Mouse (Mus musculus): Measurements from ENCODE around the gene Rhof. TPM values are rescaled to one million over a fixed set of nuclear protein-coding genes. Genes with fewer than 3 reads are reported as not detected.

Gene Rhof
- polyA plus RNA-seq, 1 experiment from 2014 or later: 4.8 TPM

DNA sequence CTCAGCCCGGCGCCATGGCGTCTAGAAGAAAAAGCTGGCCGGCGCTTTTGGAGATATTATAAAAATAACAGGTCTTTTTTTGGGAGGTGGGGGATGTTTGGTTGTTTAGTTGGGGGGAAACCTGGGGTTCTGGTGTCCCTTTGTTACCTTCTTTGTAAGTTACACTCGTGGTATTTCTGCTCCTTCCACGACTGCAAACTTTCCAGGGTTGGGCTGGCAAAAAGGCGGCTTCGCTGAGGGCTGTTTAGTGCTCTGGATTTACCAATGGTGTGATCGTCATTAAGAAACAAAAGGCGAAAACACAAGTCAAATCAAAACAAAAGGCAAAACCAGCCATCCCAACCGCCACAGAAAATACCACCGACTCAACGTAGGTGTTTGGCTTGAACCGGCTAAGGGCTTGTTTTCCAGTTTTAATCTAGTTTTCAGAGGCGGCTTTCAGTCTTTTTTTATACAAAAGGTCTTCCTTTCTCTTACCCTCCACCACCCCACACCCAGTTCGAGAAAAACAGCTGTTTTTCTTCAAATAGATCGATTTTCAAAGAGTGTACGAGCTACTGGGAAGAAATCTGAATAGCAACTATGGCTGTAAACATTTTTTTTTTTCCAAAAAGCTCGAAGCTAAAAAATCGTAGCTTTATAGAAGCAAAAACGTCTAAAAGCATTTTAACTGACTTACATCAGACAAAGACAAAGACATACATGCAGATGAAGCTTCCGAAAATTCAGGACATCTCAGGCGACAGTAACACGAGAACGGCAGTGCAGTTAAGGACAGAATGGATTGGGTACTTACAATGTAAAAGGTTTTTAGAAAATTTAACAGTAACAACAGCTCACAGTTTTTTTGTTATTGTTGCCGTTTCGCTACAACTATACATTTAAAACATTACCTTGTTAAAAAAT, 7.5 kb upstream of the Rhof start:
- Histone ChIP-seq H3K9me3 (ENCODE audit: control insufficient read depth, low read length) (no peaks in the 10 kb centered on the region), H3K4me1 (replicated peaks; ENCODE audit: control insufficient read depth, insufficient read depth, low read length) (peaks cover 53% of the 10 kb centered on the region), H3K27ac (ENCODE audit: low read depth, low read length) (peak overlapping the region; percentile 100), H3K9ac (ENCODE audit: low read depth, low read length) (peak overlapping the region; percentile 100), H3K4me3 (ENCODE audit: low read depth, low read length) (peak overlapping the region; percentile 97), H3K36me3 (ENCODE audit: control insufficient read depth, insufficient read depth, low read length) (no peaks in the 10 kb centered on the region), H3K4me2 (peak overlapping the region; percentile 100), H3K27me3 (replicated peaks; ENCODE audit: control insufficient read depth, insufficient read depth, low read length) (no peaks in the 10 kb centered on the region)
- WGBS: 3% methylated on average over 28 of the region's 28 CpGs
- DNase-seq (ENCODE audit: low spot score): no peak
- ATAC-seq (replicated peaks; ENCODE audit: low FRiP score): no peak

DNA sequence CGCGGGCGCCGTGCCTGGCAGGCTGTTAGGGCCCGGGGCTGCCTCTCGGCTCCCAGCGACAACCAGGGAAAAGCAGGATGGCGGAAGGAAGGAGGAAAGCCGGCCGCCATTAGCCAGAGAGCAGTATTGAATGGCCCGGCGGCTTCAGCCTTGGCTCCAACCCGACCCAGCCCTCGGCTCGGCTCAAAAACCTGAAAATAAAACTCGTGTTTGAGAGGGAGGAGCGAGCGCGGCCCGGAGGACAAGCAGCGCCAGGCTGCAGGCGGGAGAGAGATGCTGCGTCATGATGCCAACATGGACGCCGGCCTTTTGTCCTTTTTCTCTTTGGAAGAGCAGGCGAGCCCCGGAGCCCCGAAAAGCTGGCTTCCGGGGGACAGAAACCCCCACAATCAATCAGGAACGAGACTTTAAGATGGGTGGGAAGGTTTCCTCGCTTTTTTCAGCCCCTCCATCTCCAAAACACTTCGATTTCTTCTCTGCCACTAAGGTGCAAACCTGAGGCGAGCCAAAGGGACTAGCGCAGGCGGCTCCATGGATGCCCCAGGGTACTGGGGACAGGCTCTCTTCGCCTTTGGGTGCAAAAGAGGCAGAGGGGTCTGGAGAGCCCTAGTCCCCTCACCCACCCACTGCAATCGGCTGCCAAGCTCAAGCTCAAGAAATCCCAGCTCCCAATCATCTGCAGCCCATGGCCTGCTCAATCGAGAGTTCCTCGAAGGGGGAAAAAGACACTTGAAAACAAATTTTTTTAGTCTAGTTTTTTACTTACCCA, 6.6 kb upstream of the Rhof start:
- Histone ChIP-seq H3K27me3 (replicated peaks; ENCODE audit: control insufficient read depth, insufficient read depth, low read length) (no peaks in the 10 kb centered on the region), H3K4me2 (peak overlapping the region; percentile 100), H3K4me3 (ENCODE audit: low read depth, low read length) (peak overlapping the region; percentile 97), H3K9ac (ENCODE audit: low read depth, low read length) (peak overlapping the region; percentile 100), H3K27ac (ENCODE audit: low read depth, low read length) (peak overlapping the region; percentile 100), H3K4me1 (replicated peaks; ENCODE audit: control insufficient read depth, insufficient read depth, low read length) (peaks cover 53% of the 10 kb centered on the region), H3K36me3 (ENCODE audit: control insufficient read depth, insufficient read depth, low read length) (no peaks in the 10 kb centered on the region), H3K9me3 (ENCODE audit: control insufficient read depth, low read length) (no peaks in the 10 kb centered on the region)
- ATAC-seq (replicated peaks; ENCODE audit: low FRiP score): no peak
- peak; percentile 76 for DNase-seq (ENCODE audit: low spot score)
- 2% methylated on average over 39 of the region's 39 CpGs for WGBS

DNA sequence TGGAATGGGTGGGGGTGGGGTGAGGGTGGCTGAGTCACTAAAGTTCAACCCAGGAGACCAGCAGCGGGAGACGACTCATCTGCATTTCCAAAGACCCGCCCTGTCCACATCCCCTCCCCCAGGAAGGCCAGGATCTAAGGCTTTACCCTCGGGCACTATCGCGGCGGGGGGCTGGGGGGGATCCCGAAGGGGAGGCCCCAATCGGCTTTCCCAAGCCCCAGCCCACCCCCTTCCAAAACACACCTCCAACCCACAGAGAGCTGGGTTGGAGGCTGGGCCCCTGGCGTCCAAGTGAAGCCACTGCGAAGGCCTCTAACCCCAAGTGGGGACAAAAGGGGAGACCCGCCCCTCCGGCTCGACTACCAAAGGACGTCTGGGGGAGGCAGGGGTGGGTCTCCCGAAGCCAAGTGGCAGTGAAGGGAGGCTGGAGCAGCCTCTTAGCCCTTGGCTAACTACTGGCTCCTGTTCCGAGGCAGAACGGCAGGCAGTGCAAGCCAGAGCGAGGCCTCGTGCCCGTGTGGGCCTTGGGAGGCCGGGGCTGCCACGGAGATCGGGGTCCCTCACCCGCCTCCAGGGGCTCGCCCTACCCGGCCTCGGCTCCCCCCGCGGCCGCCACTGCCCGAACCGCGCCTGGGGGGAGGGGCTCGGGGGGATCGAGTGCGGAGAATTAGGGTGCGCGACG, 5.9 kb upstream of the Rhof start:
- DNase-seq (ENCODE audit: low spot score) (peak; percentile 88), ATAC-seq (replicated peaks; ENCODE audit: low FRiP score) (peak; percentile 60)
- H3K4me1 ChIP-seq (replicated peaks; ENCODE audit: control insufficient read depth, insufficient read depth, low read length): peaks cover 55% of the 10 kb centered on the region
- H3K9ac ChIP-seq (ENCODE audit: low read depth, low read length): peak overlapping the region; percentile 100
- under 1% methylated on average over 38 of the region's 40 CpGs for WGBS
- H3K4me3 ChIP-seq (ENCODE audit: low read depth, low read length): peak overlapping the region; percentile 97
- peak overlapping the region; percentile 100 for H3K4me2 ChIP-seq
- no peaks in the 10 kb centered on the region for H3K36me3 ChIP-seq (ENCODE audit: control insufficient read depth, insufficient read depth, low read length)
- H3K27ac ChIP-seq (ENCODE audit: low read depth, low read length): peak overlapping the region; percentile 100
- no peaks in the 10 kb centered on the region for H3K27me3 ChIP-seq (replicated peaks; ENCODE audit: control insufficient read depth, insufficient read depth, low read length)
- no peaks in the 10 kb centered on the region for H3K9me3 ChIP-seq (ENCODE audit: control insufficient read depth, low read length)

DNA sequence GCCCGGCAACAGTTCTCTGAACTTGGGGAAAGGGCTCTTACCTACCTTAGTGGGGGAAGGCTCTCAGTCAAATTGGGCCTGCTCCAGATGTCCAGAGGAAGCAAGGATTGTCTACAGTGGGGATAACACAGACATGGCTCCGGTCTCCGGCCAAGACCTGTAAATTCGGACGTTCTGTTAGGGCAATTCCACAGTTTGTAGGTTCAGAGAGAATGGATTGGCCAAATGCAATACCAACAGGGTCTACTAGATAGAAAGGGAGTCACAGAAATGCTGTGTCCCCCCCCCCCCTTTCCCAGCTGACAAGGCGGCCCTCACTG, 5.4 kb upstream of the Rhof start:
- Histone ChIP-seq H3K4me1 (replicated peaks; ENCODE audit: control insufficient read depth, insufficient read depth, low read length) (peaks cover 60% of the 10 kb centered on the region), H3K27ac (ENCODE audit: low read depth, low read length) (peak overlapping the region; percentile 100), H3K4me2 (peak overlapping the region; percentile 100), H3K9me3 (ENCODE audit: control insufficient read depth, low read length) (no peaks in the 10 kb centered on the region), H3K4me3 (ENCODE audit: low read depth, low read length) (peak overlapping the region; percentile 97), H3K36me3 (ENCODE audit: control insufficient read depth, insufficient read depth, low read length) (no peaks in the 10 kb centered on the region), H3K9ac (ENCODE audit: low read depth, low read length) (peak overlapping the region; percentile 100), H3K27me3 (replicated peaks; ENCODE audit: control insufficient read depth, insufficient read depth, low read length) (no peaks in the 10 kb centered on the region)
- DNase-seq (ENCODE audit: low spot score) (peak; percentile 85), ATAC-seq (replicated peaks; ENCODE audit: low FRiP score) (no peak)
- 2% methylated on average over 6 of the region's 6 CpGs for WGBS

DNA sequence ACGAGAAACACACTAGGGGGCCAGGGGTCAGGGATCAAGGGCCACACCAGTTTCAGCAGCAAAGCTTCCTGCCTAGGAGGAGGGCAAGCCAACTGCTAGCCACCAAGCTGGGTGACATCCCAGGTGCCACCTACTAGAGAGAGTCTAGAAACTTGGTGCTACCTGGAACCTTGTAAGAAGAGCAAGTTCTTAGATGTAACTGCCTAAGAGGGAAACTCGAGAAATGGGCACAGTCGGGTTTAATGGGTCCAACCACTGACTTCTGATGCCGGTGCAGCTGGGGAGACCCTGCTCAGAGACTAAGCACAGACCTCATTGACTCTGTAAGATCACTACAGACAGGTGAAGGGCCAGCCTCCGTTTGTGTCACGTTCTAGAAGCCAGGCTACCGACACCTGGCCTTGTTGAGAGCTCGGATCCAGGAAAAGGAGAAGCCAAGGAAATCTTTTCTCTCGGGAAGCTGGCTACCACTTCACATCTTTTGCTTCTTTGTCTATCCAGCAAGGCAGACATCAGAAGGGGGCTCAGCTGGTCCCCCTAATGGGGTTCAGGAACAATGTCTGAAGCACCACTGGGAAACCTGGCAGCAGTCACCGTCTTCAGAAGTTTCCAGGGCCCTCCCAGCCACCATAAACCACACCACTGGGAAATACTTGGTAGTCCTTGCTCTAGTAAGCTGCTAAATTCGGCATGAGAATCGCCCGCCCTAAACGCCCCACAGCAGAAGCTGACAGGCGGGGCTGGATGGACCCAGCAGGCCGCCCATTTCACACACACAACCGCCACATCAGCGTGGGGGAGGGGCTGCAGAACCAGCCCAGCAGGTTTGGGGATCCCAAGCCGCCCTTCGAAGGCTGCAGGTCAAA, 4.8 kb upstream of the Rhof start:
- ATAC-seq (replicated peaks; ENCODE audit: low FRiP score): peak; percentile 33
- peak overlapping the region; percentile 100 for H3K4me2 ChIP-seq

DNA sequence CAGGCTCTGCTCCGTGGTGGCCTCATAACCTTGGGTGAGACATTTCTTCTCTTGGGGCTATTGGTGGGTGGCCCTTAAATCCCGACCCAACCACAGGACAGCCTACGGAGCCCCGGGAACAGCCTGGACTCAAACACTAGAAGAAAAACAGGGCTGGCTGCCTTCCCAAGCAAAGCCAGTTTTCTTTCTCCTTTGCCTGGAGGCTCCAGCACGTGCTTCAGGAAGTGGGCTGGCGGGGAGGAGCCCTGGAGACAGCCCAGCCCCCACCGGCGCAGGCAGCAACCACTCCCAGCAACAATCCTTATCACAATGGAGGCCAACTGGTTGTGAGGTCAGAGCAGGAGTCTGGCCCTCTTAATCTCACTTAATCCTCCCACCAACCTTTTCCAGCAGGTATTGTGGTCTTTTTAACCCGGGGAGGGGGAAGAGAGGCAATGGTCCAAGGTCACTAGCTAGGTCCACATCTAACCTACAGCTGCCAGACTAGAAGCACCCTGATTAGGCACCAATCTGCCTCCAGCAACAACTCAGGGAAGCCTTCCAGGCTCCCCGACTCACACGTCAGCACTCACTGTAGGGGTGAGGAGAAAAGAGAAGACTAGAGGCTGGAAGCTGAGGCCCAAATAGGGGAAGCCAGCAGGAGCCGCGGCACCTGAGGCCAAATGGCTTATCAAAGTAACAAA, 4.0 kb upstream of the Rhof start:
- H3K4me2 ChIP-seq: peak overlapping the region; percentile 100
- WGBS: 2% methylated on average over 13 of the region's 13 CpGs
- H3K27ac ChIP-seq (ENCODE audit: low read depth, low read length): peak overlapping the region; percentile 100
- H3K27me3 ChIP-seq (replicated peaks; ENCODE audit: control insufficient read depth, insufficient read depth, low read length): no peaks in the 10 kb centered on the region
- peak overlapping the region; percentile 100 for H3K9ac ChIP-seq (ENCODE audit: low read depth, low read length)
- H3K4me1 ChIP-seq (replicated peaks; ENCODE audit: control insufficient read depth, insufficient read depth, low read length): peaks cover 73% of the 10 kb centered on the region
- peak; percentile 69 for ATAC-seq (replicated peaks; ENCODE audit: low FRiP score)
- no peaks in the 10 kb centered on the region for H3K9me3 ChIP-seq (ENCODE audit: control insufficient read depth, low read length)
- H3K4me3 ChIP-seq (ENCODE audit: low read depth, low read length): peak overlapping the region; percentile 97
- H3K36me3 ChIP-seq (ENCODE audit: control insufficient read depth, insufficient read depth, low read length): no peaks in the 10 kb centered on the region
- DNase-seq (ENCODE audit: low spot score): peak; percentile 86

More for the DNA sequence above, 4.8 kb upstream of the Rhof start:
- Histone ChIP-seq H3K36me3 (ENCODE audit: control insufficient read depth, insufficient read depth, low read length) (no peaks in the 10 kb centered on the region), H3K9ac (ENCODE audit: low read depth, low read length) (peak overlapping the region; percentile 100), H3K9me3 (ENCODE audit: control insufficient read depth, low read length) (no peaks in the 10 kb centered on the region), H3K4me1 (replicated peaks; ENCODE audit: control insufficient read depth, insufficient read depth, low read length) (peaks cover 66% of the 10 kb centered on the region), H3K27ac (ENCODE audit: low read depth, low read length) (peak overlapping the region; percentile 100), H3K27me3 (replicated peaks; ENCODE audit: control insufficient read depth, insufficient read depth, low read length) (no peaks in the 10 kb centered on the region), H3K4me3 (ENCODE audit: low read depth, low read length) (peak overlapping the region; percentile 97)
- 2% methylated on average over 20 of the region's 20 CpGs for WGBS
- DNase-seq (ENCODE audit: low spot score): no peak

DNA sequence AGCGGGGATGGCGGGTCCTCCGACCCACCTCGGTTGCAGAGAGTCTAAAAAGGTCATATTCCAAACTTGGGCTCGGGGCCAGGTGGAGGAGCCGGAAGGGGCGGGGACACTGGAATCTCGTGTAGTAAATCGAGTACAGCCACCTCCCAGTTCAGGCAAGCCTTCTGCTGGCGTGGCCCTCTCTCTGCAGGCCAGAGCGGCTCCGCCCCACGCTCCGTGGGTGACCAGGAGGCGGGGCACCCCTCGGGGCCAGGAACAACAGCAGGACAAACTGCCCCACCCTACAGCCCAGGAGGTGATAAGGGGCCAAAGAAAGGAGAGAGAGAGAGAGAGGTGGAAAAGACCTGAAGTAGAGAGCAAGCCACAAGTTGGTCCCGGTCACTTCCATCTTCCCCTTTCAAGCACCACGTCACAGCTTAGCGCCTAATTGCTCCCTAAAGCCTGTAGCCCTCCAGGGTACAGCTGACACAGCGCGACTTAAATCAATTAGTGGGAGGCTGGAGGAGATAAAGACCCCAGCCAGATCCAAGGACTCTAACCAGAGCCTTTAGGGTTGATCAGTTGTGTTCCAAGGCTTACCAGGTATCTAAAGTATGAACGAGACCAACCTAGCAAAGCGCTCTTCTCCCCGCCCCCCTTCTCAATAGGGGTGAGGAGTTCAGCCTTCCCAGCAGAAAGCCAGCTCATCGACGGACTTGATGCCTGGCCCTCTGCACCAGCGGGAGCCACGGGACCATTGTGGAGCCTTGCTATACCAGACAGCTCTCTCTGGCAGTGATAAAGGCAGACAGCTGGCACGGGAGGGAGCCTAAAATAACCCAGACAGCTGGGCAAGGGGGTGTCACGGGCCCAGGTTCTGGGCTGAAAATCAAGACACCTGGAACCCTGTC, 3.2 kb upstream of the Rhof start:
- peak; percentile 75 for DNase-seq (ENCODE audit: low spot score)
- ATAC-seq (replicated peaks; ENCODE audit: low FRiP score): peak; percentile 19
- no peaks in the 10 kb centered on the region for H3K9me3 ChIP-seq (ENCODE audit: control insufficient read depth, low read length)
- peak overlapping the region; percentile 100 for H3K4me2 ChIP-seq
- 6% methylated on average over 30 of the region's 30 CpGs for WGBS
- no peaks in the 10 kb centered on the region for H3K27me3 ChIP-seq (replicated peaks; ENCODE audit: control insufficient read depth, insufficient read depth, low read length)
- peaks cover 73% of the 10 kb centered on the region for H3K4me1 ChIP-seq (replicated peaks; ENCODE audit: control insufficient read depth, insufficient read depth, low read length)
- H3K9ac ChIP-seq (ENCODE audit: low read depth, low read length): peak overlapping the region; percentile 100
- H3K27ac ChIP-seq (ENCODE audit: low read depth, low read length): peak overlapping the region; percentile 100
- no peaks in the 10 kb centered on the region for H3K36me3 ChIP-seq (ENCODE audit: control insufficient read depth, insufficient read depth, low read length)
- peak overlapping the region; percentile 97 for H3K4me3 ChIP-seq (ENCODE audit: low read depth, low read length)

Measured in liver, embryonic 11.5 days (tissue).